Mouse (Mus musculus): Measurements from ENCODE around the gene Tmem184b. TPM values are rescaled to one million over a fixed set of nuclear protein-coding genes. Genes with fewer than 3 reads are reported as not detected.
A peak's percentile ranks its signal among the peaks of the same experiment; 100 is the strongest.

Gene Tmem184b
- total RNA-seq, 4 experiments from 2014 or later, result 18.6 to 28.1 (median 21.8) TPM

DNA sequence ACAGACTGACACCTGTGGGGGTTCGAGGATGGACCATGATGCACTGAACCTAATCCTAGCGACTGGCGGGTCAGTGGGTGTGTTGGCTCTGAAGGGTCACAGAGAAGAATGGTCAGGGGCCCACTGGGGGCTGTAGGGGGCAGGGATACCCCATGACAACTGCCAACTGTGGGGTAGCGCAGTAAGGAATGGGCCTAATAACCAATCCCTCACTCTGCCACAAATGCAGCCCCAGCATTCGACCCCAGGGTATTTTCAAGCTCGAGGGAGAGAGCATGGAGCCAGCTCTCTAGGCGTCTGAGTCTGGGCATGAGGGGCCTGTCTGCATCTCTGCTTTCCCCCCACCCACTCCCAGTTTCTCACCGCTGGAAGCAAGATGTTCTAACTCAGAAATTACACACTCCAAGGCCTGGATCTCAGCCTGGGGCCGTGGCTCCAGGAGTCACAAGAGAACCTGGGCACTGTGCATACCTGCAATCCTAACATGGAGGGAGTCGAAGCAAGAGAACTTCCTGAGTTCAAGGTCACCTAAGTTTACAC is 27.2 kb upstream of the Tmem184b start:
- DNase-seq (ENCODE audit: low spot score in 2 of 2), result no peak

DNA sequence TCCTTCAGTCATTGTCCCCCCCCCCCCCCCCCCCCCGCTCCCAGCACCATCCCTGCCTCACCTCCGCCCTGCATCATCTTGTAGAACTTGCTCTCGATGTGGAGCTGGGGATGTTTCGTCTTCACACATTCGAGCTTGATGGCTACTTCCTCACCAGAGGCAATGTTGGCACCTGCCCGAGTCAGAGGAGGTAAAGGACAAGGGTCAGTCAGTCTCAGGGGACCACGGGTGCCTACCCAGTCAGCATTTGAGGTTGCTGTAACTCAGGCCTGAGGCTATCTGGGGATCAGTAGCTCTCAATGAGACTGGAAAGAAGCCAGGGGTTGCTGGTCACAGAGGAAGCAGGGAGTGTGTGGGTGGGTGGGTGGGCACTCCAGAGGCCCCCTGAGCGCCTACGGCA is 26.6 kb upstream of the Tmem184b start:
- no peak for DNase-seq (ENCODE audit: low spot score in 2 of 2)

GRCm38 (mm10) chr15:79429527-79429926 is 26.2 kb upstream of the Tmem184b start:
- DNase-seq (ENCODE audit: low spot score in 2 of 2), result no peak

GRCm38 (mm10) chr15:79428616-79429015 is 25.2 kb upstream of the Tmem184b start:
- DNase-seq (ENCODE audit: low spot score in 2 of 2), result no peak

DNA sequence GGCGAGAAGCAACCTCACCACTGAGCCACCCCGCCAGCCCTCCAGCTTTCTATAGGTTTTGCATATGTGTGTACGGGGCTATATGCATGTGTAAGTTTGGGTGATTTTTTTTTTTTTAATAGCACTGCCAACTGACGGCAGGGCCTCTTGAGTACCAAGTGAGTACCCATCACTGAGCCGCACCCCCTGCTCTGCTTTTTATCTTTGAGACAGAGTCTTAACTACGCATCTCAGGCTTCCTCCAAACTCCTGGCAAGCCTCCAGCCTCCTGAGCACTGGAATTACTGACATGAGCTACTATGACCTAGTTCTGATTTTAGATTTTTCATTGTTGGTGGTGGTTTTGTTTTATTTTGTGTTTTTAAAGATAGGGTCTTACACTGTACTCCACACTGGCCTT is 24.1 kb upstream of the Tmem184b start:
- no peak for DNase-seq (ENCODE audit: low spot score in 2 of 2)

DNA sequence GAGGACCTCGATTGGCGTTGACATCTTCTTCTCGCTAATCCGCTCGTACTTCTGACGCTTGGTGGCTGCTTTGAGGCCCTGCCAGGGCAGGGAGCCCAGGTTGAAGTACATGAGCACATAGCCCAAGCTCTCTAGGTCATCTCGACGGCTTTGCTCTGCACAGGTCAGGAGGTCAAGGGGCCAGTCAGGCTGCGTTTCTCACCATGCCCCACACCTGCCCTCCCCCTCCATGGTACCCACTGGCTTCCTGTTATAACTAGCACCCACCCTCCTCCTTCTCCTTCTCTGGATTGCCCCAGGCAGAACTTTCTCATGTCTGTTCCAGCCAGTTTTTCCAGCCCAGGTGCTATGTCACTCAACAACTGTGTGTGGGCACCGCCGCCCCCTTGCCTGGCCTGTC is 22.1 kb upstream of the Tmem184b start:
- no peak for DNase-seq (ENCODE audit: low spot score in 2 of 2)

DNA sequence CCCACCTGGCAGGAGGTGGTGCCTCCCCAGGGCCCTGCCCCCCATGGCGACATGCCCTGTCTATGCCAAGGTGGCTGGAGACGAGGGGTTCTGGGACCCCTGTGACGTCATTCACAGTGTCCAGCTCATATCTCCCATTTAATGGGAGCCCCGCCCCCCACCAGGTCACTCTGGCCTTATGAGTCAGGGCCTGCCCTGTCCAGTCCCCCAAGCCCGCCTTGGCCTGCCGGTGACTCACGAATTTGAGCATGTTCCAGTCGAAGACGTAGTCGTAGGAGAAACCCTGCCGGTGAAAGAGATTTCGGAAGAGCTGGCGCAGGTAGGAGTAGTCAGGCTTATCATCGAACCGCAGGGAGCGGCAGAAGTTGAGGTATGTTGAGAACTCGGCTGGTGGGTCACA is 21.2 kb upstream of the Tmem184b start:
- DNase-seq (ENCODE audit: low spot score in 2 of 2), result no peak

GRCm38 (mm10) chr15:79422715-79423243 is 19.4 kb upstream of the Tmem184b start:
- DNase-seq (ENCODE audit: low spot score in 2 of 2), result no peak

- DNase-seq (ENCODE audit: low spot score in 2 of 2), result peak in 1 of 2 experiments; percentile 62
Observed at GRCm38 (mm10) chr15:79418677-79419076, 15.3 kb upstream of the Tmem184b start.

DNA sequence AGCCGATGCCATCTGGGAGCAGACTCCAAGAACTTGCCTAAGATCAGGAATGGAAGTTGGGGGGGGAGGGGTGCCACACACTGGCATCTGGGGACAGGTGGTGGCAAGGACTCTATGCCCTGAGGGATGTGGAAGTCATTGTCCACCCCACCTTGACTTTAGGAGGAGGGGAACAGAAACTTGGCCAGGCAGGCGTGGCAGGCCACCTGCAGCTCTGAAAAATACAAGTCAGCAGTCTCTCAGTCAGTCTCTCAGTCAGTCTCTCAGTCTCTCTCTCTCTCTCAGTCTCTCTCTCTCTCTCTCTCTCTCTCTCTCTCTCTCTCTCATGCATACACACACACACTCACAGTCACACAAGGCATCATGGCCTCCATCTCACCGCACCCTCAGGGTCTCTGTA is 14.9 kb upstream of the Tmem184b start:
- no peak for DNase-seq (ENCODE audit: low spot score in 2 of 2)

DNA sequence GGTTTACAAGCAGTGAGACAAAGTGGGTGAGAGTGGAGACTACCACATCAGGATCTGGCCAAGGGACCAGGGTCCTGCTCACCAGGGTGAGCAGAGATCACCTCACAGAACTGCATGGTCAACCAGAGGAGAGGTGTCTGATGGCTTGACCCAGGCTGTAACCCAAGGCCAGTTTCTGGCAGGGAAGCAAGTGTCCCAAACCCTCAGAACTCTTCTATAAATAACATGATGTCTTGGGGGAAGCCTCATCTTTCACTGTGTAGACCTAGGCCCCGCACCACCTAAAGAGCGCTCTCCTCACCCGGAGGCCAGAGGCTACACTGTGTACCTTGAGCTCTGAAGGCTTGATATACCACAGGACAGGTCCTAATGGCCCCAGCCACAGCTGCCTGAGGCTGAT is 14.0 kb upstream of the Tmem184b start:
- peak in 1 of 2 experiments; percentile 67 for DNase-seq (ENCODE audit: low spot score in 2 of 2)

DNA sequence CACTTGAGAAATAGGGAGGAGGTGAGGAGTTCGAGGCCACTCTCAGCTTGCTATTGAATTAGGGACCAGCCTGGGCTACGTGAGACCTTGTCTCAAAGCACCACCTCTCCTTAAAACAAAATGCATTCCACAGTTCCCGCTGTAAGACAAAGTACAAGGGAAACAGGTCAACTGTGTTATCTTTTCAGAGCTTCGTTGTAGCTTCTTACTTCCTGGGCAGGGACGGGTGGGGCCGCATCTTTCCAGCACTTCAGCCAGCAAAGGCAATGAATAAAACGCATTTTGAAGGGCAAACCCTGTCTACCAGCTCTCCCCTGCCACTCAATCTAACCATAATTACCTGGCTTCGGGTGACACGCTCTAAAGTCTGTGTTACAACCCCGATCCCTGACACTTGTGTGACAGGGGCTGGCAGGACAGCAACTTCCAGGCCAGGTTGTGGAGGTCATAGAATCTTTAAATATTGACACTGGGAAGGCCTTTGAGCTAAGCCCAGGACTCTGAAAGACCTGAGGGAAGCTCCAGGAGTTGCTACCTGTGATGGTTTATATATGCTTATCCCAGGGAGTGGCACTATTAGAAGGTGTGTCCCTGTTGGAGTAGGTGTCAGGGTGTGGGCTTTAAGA is 13.2 kb upstream of the Tmem184b start:
- no peak for DNase-seq (ENCODE audit: low spot score in 2 of 2)

DNA sequence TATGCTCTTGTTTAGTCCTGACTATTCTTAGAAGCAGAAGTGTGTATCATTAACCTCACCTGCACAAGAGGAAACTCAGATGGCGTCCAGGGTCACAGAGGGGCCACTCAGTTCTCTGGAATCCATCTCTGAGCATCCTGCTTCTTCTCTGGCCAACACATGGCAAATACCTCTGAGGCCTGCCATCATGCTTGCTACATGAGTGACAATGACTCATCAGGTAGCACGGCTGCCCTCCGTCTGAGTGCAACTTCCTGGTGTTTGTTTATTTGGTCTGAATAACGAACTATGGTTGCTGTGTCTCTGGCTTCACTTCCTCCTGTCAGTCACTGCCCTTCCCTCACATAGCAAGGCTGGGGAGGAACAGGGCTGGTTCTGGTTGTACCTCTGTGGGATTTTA is 11.1 kb upstream of the Tmem184b start:
- DNase-seq (ENCODE audit: low spot score in 2 of 2), result no peak

DNA sequence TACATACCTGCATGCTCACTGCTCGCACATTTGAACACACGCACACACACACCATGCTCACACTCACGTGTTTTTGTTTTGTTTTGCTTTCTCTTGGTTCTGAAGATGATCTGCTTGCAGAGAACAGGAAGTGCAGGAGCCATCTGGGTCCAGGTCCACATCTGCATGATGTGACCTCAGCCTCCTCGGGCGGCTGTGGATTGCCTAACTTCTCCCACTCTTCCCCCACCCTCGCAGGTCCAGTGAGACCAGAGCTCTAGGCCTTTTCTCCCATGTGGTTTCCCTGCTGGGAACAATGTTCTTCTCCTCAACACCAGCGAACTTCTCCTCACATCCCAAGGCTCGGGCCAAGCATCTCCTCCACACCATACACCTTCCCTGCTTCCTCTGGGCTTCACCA is 10.4 kb upstream of the Tmem184b start:
- no peak for DNase-seq (ENCODE audit: low spot score in 2 of 2)

GRCm38 (mm10) chr15:79413201-79413600 is 9.8 kb upstream of the Tmem184b start:
- DNase-seq (ENCODE audit: low spot score in 2 of 2), result no peak

DNA sequence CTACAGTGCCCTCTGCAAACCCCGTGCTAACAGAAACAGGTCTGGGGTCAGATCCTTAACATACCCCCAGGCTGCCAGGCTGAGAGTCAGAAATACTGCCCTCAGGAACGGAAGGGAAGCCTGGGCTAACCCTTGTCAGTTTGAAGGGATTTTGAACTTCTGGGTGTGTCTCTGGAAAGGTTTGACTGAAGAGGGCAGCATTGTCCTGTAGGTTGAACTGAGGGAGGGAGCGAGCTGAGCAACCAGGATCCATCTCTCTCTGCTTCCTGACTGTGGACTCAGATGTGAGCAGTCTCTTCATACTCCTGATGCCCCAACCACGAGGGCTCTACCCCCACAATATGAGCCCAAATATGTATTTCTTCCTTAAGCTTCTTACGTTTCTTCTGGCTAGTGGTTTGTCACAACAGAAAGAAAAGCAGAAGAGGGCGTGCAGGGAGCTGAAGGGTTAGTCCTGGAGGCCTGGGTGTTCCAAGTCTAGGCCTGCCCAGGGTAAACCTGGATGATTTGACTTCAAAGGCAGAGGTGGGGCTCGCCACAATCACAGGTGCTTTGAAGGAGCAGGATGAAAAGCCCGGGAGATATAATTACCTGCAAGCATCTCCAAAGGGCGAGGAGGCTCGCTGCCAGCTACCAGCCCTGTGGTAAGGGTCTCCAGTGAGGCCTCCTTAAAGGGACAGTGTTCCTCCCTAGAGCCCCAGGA is 8.1 kb upstream of the Tmem184b start:
- no peak for DNase-seq (ENCODE audit: low spot score in 2 of 2)

DNA sequence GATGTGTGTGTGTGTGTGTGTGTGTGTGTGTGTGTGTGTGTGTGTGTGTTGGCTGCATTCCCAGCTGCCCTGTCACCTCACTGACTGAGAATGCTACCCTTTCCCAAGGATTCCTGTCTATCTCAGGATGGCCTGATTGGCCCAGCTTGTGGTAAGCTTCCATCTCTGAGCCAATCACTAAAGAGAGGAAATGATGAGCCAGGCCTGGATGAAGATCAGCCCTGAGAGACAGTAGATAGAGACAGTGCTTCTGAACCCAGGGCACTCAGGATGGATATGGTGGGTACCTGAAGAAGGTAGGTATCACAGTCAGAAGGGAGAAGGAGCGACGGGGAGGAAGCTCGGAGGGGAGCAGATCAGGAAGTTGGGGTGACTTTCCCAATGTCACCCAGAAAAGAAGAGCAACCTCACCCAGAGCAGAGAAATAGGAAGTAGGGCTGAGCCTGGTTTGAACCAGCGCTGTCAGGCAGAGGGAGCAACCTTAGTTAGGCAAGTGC is 5.8 kb upstream of the Tmem184b start:
- no peak for DNase-seq (ENCODE audit: low spot score in 2 of 2)

DNA sequence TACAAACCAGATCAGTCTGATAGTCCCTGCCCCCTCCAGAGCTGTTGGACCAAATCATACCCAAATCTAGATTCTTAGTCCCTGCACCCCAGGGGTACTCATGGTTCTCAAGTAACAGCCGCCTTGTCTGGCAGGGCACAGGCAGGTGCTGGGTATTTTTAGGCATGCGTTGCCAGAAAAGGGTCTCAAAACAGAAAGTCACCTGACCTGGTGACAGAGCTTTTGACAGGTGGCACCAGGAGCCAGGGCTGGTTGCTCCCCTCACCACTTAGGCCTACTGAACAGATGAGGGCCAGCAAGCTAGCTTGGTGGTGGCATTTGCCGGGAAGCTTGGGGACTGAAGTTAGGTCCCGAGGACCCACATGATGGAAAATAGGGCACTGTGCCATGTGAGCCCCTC is 3.2 kb upstream of the Tmem184b start:
- no peak for DNase-seq (ENCODE audit: low spot score in 2 of 2)

DNA sequence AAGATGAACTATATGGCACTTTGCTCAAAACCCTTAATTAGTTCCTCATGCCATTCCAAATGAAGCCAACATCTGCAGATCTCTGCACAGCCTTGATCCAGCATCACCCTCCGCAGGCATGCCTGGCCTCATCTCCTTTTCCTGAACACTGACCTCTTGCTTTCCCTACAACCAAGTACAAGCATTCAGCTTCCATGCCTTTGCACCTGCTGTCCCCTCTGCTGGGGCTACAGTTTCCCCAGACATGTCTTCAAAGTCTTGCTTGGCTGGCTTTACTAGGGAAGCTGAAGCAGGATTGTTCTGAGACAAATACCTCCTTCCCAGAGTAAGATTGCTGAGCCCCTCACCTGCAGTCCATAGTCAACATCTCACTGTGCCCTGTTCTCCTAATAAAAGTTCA is 908 bp upstream of the Tmem184b start:
- DNase-seq (ENCODE audit: low spot score in 2 of 2), result no peak

- DNase-seq (ENCODE audit: low spot score in 2 of 2), result no peak
Observed at GRCm38 (mm10) chr15:79403763-79404210, 418 bp upstream of the Tmem184b start.

DNA sequence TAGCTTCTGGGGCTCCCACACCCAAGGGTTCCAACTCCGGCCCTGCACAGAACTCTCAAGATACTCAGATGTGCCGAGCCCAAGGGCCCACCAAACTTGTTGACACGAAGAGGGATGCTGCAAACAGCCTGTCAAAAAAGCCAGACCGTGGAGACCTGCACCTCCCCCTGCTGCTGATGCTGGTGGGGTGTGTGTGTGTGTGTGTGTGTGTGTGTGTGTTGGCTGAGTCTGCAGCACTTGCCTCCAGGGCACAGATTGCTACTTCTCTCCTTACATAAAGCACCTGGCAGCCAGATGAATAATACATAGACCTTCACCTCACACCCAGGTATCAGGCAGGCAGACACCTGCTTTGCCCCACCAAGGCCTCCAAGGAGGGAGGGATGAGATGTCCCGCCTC is 1.2 kb downstream of the Tmem184b start:
- no peak for DNase-seq (ENCODE audit: low spot score in 2 of 2)

DNA sequence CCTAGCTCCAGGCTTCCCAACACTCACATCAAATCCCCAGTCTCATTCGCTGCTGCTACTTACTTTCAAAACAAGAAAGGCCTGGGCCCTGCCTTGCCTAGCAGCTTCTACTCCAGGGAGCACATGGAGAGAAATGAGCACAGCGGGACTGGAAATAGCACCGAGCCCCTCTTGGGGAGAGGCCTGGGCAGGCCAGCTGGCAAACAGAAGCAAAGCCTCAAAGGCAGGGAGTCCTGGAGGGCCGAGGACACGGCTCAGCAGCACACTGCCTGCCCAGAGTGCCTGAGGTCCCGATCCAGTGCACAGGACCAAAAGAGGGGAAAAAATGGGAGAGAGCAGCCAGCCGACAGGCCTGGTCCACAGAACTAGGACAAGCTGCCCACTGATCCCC is 2.4 kb downstream of the Tmem184b start:
- DNase-seq (ENCODE audit: low spot score in 2 of 2), result peak in 1 of 2 experiments; percentile 56
